Mouse (Mus musculus) Muller cell, postnatal 12 days (primary cell): ENCODE data around the gene Stx8.

Source experiments
- DNase-seq: peaks from one replicate; pipeline ENCODE4 v3.0.0-alpha.2; 2015; ENCODE audit errors: inconsistent ontology term

Stx8 gene

DNA sequence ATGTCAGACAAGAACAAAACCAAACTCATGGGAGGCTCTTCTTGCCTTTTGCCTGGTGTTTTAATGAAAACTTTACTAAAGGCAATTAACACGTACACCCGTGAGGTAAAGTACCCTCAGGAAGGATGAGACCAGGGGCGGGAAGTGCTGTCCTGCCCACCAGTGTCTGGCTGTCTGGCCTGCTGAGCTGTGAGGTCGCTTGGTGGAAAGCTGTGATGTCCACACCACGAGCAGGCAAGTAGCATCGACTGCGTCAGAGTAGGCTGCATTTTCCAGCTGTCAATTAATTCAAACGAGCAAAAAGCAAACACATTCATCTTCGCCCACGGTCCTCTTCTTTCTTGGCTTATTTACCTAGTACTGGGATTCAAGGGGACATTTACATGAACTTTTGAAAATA, 232.7 kb downstream of the Stx8 start:
- DNase-seq, result no peak

- DNase-seq, result no peak
Observed at GRCm38 (mm10) chr11:68199103-68199502, 233.1 kb downstream of the Stx8 start.

- no peak for DNase-seq
Observed at GRCm38 (mm10) chr11:68199801-68200423, 233.9 kb downstream of the Stx8 start.

DNA sequence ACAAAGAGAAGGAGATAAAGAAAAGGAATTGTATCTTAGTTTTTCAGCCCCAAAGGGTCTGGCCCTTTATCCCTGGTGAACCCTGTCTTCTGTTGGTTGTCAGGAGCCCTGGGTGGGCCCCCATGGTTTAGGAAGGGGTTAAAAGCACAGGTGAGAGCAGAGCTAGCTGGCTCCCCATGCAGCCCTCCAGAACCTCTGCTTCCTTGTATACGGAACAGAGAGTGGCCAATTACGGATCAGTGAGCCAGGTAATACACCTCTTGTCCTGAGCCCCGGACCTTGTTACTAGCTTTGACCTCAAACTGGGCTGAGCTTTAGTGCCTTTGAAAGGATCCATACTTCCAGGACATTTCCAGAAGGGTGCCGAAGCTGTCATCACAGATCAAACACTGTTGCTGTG, 234.5 kb downstream of the Stx8 start:
- no peak for DNase-seq

GRCm38 (mm10) chr11:68201063-68201462, 235.1 kb downstream of the Stx8 start:
- no peak for DNase-seq

GRCm38 (mm10) chr11:68201811-68202459, 235.9 kb downstream of the Stx8 start:
- no peak for DNase-seq

DNA sequence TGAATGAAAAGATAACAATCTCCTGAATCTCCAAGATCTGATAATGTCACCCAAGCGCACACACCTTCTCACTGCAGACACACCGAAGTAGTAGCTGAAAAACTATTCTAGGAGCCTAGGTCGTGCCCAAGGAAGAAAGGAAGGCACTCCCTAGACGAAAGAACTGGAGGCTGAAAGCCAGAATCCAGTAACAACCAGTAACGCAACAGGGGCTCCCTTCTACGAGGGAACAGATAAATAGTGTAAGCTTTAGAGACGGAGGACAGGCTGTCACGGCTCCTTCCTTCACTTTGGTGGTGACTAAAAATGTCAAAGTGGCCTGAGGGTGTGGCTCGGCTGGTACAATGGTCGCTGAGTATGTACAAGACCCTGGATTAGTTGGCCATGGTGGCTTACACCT, 236.6 kb downstream of the Stx8 start:
- DNase-seq, result no peak

DNA sequence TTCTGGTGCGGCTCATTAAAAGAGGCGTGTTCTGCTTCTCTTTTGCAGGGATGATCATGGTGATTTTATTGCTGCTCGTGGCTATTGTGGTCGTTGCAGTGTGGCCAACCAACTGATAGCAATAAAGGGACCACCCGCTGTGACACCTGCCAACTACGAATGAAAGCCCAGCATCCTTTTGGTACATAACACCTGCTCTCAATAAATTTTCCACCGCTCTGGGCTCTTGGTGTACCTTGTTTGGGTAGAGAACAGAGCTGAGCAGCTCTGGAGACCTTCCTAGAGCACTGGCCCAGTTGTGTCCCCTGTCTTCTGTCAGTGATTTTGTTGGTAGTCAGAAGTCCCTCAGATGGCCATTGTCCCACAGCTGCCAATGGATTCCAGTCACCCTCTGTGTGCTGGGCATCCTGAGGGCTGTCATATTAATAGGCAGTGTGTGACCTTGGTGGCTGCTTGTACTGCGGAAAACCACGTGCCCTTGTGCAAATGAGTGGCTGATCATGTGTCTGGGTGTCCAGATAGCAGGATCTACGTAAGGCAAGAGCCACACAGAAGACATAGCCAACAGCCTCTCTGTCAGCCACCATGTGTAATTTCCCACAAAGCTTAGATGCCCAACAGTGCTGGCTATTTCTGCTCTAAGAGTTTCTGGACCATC, 237.8 kb downstream of the Stx8 start:
- DNase-seq, result no peak

DNA sequence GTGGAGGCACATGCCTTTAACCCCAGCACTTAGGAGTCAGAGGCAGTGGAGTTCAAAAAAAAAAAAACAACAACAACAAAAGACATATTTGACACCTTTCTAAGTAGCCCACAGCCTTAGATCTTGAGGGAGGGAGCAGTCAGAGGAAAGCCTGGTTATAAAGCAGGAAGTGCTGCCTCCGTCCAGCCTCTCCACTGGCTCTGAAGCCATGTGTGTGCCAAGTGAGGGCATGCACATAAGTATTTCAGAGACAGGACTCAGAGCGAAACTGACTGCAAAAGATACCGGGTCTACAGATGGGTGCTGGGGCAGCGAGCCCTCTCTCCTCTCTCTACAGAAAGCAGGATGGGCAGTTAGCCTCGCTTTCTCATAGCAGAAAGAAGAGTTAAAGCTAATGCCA, 238.4 kb downstream of the Stx8 start:
- DNase-seq, result no peak

- no peak for DNase-seq
Observed at GRCm38 (mm10) chr11:68205572-68206229, 239.7 kb downstream of the Stx8 start.

DNA sequence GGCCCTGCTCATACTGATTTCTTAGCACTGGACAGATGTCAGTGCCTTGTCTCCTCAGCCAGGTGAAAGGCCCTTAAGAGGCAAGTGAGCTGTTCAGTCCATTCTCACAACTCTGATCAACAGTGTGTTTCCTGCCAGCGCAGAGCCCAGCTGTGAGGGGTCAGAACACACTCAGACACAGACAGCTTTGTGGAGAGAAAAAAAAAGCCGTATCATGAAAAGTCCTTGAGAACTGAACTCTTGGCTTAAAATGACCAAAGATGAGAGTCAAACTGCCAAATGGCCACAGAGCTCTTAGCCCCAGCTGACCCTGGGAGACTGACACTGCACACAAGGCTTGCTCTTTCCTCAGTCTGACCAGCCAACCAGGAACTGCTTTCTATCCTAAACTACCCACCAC, 242.0 kb downstream of the Stx8 start:
- no peak for DNase-seq

GRCm38 (mm10) chr11:68208582-68208981, 242.6 kb downstream of the Stx8 start:
- DNase-seq, result no peak

GRCm38 (mm10) chr11:68209506-68209905, 243.5 kb downstream of the Stx8 start:
- no peak for DNase-seq

GRCm38 (mm10) chr11:68210714-68211113, 244.7 kb downstream of the Stx8 start:
- no peak for DNase-seq

DNA sequence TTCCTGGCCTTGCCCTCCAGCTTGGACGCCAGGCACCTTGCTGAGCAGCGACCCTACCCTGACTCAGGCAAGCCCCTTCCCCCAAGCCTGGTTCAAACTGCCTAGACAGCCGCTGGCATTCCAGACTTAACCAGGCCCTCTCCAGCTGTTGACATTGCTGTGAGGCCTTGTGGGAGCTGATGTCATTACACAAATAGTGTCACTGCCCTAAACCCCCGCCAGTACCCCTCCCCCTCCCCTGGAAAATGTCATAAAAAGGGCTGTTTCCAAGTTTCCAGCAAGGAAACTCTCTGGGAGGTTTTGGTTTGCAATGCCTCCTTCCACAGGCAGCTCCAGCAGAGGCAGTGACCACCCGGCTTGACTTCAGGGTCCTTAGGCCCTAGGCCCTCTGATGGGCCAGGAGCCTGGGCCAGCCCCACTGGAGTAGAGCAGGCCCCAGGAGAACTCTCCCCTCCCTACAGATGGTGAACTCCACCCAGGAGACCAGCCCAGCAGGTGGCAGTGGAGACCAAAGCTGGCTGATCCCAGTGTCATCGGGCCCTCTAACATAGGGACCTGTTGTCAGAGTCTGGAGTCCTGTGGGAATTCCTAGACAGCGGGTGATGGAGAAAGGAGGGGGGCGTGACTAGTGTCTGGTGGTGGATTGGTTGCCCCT, 246.1 kb downstream of the Stx8 start:
- DNase-seq, result peak; percentile 35

GRCm38 (mm10) chr11:68213896-68214295, 247.9 kb downstream of the Stx8 start:
- DNase-seq, result no peak

DNA sequence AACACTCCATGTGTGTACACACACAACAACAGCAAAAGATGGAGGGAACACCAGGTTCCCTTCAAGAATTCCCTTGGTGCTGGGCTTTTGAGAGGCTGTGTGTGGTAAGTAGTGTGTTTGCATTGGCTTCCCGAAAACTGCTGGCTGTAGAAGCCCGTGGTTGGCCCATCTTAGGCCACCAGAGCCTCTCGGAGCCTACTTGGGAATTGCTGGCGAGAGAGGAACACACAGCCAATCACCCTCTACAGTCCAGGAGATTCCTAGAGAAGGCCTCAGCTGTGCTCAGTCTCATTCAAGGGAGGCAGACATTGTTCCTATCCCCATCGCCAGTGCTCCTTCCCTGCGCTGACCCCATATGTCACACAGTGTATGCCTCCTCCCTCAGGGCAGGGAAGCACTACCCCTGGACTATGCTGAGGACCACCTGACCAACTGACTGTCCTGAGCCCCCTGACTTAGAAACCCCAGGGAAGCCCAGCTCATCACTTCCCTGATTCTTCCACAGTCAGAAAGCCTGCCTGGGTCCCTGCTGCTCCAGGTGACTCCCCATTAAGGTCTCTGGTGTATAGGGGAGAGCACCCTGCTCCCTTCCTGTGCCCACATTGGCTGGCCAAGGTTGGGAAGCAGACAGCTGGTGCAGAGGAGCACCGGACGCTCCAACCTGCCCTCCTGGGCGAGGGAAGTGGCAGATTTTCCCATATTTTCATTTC, 248.7 kb downstream of the Stx8 start:
- DNase-seq, result no peak

GRCm38 (mm10) chr11:68215206-68215912, 249.4 kb downstream of the Stx8 start:
- peak; percentile 63 for DNase-seq

GRCm38 (mm10) chr11:68216041-68216440, 250.0 kb downstream of the Stx8 start:
- DNase-seq, result no peak

- no peak for DNase-seq
Observed at GRCm38 (mm10) chr11:68220733-68221132, 254.7 kb downstream of the Stx8 start.

- no peak for DNase-seq
Observed at GRCm38 (mm10) chr11:68222209-68222608, 256.2 kb downstream of the Stx8 start.
